Mouse (Mus musculus) intestine, embryonic 14.5 days (tissue): Measurements from ENCODE around the gene Gm37240. TPM values are rescaled to one million over a fixed set of nuclear protein-coding genes. Genes with fewer than 3 reads are reported as not detected.

Experiments
- ATAC-seq: fragments of 200-750 bp; cut with Nextera tagmentation; replicated peaks from 2 replicates; pipeline ENCODE4 v1.8.0; 2017; ENCODE audit warnings: low read depth, moderate number of reproducible peaks, moderate TSS enrichment, moderate library complexity; ENCODE audit not compliant: low FRiP score, low TSS enrichment
- DNase-seq: peaks from one replicate; pipeline ENCODE4 v3.0.0-alpha.2; 2018; ENCODE audit warnings: low spot score
- H3K27ac ChIP-seq: fragments of 300-500 bp; sonication (generic); 2 replicates; pipeline ENCODE4 v1.5.1; 2014; ENCODE audit warnings: low read depth, mild to moderate bottlenecking, control low read depth
- H3K27me3 ChIP-seq: fragments of 300-500 bp; sonication (generic); replicated peaks from 2 replicates; pipeline ENCODE4 v1.6.1; 2014; ENCODE audit warnings: low read length, control low read depth; ENCODE audit not compliant: control insufficient read depth, insufficient read depth
- H3K36me3 ChIP-seq: fragments of 300-500 bp; sonication (generic); 2 replicates; pipeline ENCODE4 v1.6.1; 2014; ENCODE audit warnings: low read length, control low read depth; ENCODE audit not compliant: control insufficient read depth, insufficient read depth
- H3K4me1 ChIP-seq: fragments of 300-500 bp; sonication (generic); replicated peaks from 2 replicates; pipeline ENCODE4 v1.6.1; 2014; ENCODE audit warnings: low read length, control low read depth, mixed read lengths; ENCODE audit not compliant: control insufficient read depth, insufficient read depth
- H3K4me2 ChIP-seq: fragments of 300-500 bp; sonication (generic); 2 replicates; pipeline ENCODE4 v1.6.1; 2014; ENCODE audit warnings: low read length
- H3K4me3 ChIP-seq: fragments of 300-500 bp; sonication (generic); 2 replicates; pipeline ENCODE4 v1.5.1; 2014; ENCODE audit warnings: low read depth, low read length, control low read depth, mixed read lengths
- H3K9ac ChIP-seq: fragments of 300-500 bp; sonication (generic); 2 replicates; pipeline ENCODE4 v1.6.1; 2014; ENCODE audit warnings: mild to moderate bottlenecking, low read length
- H3K9me3 ChIP-seq: fragments of 300-500 bp; sonication (generic); 2 replicates; pipeline ENCODE4 v1.6.1; 2016; ENCODE audit warnings: low read length, control low read depth; ENCODE audit not compliant: control insufficient read depth
- WGBS: fragments of 180-500 bp; shearing (Covaris S2); extraction: QIAGEN DNeasy Blood & Tissue Kit; methylation state at CpG from one replicate; pipeline ENCODE4 v1.1.7; 2014; 5-methylcytosine and 5-hydroxymethylcytosine counted together
- polyA plus RNA-seq: library from polyadenylated mRNA; unstranded; fragments of >200 nt; fragmentation: Nextera tagmentation; extraction: Ambion mirVana; gene quantifications from 2 replicates; pipeline ENCODE4 v1.2.1, GENCODE M21; 2014

Gm37240 gene
- polyA plus RNA-seq, 1 experiment from 2014 or later: 5.3 TPM

DNA sequence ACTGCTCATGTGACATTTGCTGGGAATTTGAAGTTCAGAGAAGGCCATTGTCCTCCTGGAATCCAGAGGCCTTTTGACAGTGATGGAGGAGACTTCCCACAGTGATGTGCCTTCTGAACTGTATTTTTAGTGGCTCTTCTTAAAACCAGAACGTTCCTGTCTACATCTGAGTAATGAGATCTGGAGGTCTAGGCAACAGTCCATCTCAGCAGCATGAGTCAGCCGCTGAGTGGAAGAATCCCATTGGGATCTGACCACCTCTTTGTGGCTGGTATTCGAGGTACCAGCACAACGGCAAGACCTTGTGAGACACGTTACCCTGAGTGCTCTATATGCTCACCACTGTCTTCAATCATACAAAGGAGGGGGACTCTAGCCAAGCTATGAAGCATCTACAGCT, 723.9 kb downstream of the Gm37240 start:
- ATAC-seq (no peak), DNase-seq (no peak)
- no peaks in the 10 kb centered on the region for H3K9me3 ChIP-seq

DNA sequence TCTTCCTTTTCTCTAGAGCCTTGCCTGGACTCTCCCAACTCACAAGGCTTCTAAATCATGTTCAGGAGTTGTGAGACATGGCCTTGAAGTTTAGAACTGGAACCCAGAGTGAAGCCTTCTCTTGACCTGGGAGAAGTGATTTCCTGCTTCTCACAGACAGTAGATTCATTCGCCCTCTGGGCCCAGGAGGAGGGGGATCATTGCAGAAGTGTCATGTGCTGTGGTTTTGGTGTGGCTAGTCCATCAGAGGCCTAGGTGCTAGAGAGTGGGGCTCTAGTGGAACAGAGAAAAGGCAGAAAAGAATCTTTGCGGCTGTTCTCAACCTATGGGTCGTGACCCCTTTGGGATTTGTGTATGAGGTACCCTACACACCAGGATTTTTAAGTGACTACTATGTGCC, 724.9 kb downstream of the Gm37240 start:
- no peak overlapping the region for H3K4me3 ChIP-seq
- no peak overlapping the region for H3K9ac ChIP-seq
- no peak for ATAC-seq
- no peak for DNase-seq
- no peak overlapping the region for H3K4me2 ChIP-seq
- H3K27ac ChIP-seq: no peak overlapping the region
- 0 out of 2 replicates have a peak, but pooled peaks cover 6% of the 10 kb centered on the region for H3K4me1 ChIP-seq
- 85% methylated on average over 3 of the region's 3 CpGs for WGBS
- no peaks in the 10 kb centered on the region for H3K9me3 ChIP-seq
- H3K27me3 ChIP-seq: no peaks in the 10 kb centered on the region
- no peaks in the 10 kb centered on the region for H3K36me3 ChIP-seq

More for the DNA sequence above, 723.9 kb downstream of the Gm37240 start:
- Histone ChIP-seq H3K27me3 (no peaks in the 10 kb centered on the region), H3K36me3 (no peaks in the 10 kb centered on the region), H3K4me2 (no peak overlapping the region), H3K4me3 (no peak overlapping the region), H3K27ac (no peak overlapping the region), H3K4me1 (0 out of 2 replicates have a peak, but pooled peaks cover 6% of the 10 kb centered on the region), H3K9ac (no peak overlapping the region)
- WGBS: 83% methylated on average over 5 of the region's 5 CpGs

DNA sequence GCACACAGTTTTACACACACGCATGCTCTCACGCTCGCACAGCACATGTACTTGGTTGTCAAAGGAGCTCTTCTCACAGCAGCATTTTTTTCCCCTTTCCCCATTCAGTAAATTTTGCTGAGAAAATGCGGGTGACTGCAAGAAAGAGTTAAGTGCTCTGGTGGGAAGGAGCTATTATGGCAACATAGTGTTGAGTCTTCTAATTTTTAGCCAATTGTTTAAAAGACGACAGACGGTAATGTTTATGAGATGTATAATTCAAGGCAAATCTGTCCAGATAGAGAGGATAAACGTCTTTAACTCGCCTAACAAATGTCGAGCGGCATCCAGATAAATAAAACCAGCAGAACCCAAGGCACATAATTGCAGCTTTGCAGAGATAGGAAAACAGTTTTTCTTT, 726.5 kb downstream of the Gm37240 start:
- H3K36me3 ChIP-seq: no peaks in the 10 kb centered on the region
- 0 out of 2 replicates have a peak, but pooled peaks cover 6% of the 10 kb centered on the region for H3K4me1 ChIP-seq
- DNase-seq (no peak), ATAC-seq (no peak)
- H3K4me3 ChIP-seq: no peak overlapping the region
- H3K27ac ChIP-seq: no peak overlapping the region
- H3K9me3 ChIP-seq: no peaks in the 10 kb centered on the region
- WGBS: 45% methylated on average over 10 of the region's 10 CpGs
- H3K27me3 ChIP-seq: no peaks in the 10 kb centered on the region
- no peak overlapping the region for H3K9ac ChIP-seq
- no peak overlapping the region for H3K4me2 ChIP-seq

DNA sequence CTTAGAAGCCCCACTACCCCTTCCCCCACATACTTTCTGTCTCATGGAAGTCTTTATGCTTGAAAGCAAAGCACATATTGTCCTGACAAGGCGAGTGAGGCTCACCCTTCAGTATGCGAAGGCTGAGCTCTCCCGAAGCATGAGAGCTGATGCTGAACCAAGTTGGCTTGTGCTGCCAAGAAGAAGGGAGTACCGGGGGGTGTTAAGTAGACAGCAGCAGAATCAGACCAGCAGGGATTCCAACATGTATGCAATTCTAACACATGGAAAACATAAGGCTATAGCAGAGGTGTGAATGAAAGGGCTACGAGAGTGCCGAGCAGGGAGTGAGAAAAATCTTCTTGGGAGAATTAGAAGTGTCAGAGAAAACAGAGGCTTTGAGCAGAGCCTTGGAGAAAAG, 727.7 kb downstream of the Gm37240 start:
- 74% methylated on average over 6 of the region's 6 CpGs for WGBS
- no peak overlapping the region for H3K4me2 ChIP-seq
- no peak overlapping the region for H3K9ac ChIP-seq
- ATAC-seq: no peak
- no peaks in the 10 kb centered on the region for H3K27me3 ChIP-seq
- no peaks in the 10 kb centered on the region for H3K9me3 ChIP-seq
- no peak overlapping the region for H3K4me3 ChIP-seq
- no peaks in the 10 kb centered on the region for H3K36me3 ChIP-seq
- DNase-seq: no peak
- no peak overlapping the region for H3K27ac ChIP-seq
- H3K4me1 ChIP-seq: 0 out of 2 replicates have a peak, but pooled peaks cover 6% of the 10 kb centered on the region

DNA sequence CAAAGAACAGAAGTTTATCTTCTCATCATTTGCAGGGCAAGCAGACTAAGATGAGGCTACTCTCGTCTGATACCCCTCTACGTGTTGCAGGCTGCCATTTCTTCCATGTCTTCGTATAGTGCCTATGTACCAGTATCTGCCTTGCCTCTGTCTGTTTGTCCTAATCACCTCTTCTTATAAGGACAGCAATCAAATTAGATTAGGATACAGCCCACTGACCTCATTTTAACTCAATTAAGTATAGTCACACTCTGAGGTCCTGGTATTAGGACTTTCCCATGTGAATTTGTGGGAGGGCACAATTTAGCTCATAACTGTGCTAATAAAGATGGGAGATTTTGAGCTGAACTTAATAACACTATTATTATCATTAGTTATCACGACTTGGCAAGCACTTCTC, 738.5 kb downstream of the Gm37240 start:
- DNase-seq (no peak), ATAC-seq (no peak)
- WGBS: 77% methylated on average over 4 of the region's 4 CpGs
- Histone ChIP-seq H3K4me3 (no peak overlapping the region), H3K9me3 (no peaks in the 10 kb centered on the region), H3K4me1 (no peaks in the 10 kb centered on the region), H3K4me2 (no peak overlapping the region), H3K27ac (no peak overlapping the region), H3K36me3 (no peaks in the 10 kb centered on the region), H3K27me3 (no peaks in the 10 kb centered on the region), H3K9ac (no peak overlapping the region)

DNA sequence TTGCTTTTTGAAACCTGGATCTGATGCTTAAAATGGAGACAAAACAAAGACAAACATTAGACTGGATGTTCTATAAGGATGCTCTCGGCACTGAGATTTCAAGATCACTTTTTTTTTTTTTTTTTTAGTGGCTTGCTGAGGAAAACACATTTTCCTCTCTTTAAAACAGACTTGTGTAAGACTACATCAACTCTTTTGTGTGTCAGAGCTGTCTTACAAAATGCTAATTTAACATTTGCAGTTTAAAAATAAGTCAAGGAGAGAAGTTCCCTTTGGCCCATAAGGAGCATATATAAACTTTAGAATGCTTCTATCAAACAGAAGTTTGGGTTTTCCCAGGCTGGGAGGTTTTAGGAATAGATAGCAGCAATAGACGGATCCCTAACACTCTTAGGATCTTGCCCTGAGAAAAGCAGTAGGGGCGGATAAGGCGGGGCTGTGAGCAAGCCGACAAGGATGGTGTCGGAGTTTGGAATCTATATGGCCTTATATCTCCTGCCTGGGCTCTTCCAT, 739.2 kb downstream of the Gm37240 start:
- Histone ChIP-seq H3K4me1 (no peaks in the 10 kb centered on the region), H3K4me3 (no peak overlapping the region), H3K4me2 (no peak overlapping the region), H3K9ac (no peak overlapping the region), H3K9me3 (no peaks in the 10 kb centered on the region), H3K36me3 (no peaks in the 10 kb centered on the region), H3K27ac (no peak overlapping the region), H3K27me3 (no peaks in the 10 kb centered on the region)
- DNase-seq: no peak
- WGBS: 82% methylated on average over 6 of the region's 6 CpGs
- ATAC-seq: no peak

DNA sequence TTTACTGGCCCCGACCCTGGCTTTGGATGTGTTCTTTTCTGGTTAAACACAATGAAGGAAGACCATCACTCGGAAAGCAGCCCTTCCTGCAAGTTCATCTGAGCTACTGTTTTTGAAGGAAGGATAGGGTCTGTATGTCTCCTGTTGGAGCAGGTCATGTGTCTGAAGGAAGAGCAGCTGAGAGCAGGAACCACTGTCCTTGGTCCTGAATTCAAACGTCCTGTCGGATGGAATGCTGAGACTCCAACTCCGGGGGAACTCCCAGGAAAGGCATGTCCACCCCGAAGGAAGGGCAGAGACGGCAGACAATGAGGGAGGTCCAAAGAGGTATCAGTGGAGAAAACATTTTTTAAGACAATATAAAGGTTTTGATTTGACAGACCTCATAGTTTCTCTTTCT, 741.8 kb downstream of the Gm37240 start:
- Histone ChIP-seq H3K9me3 (no peaks in the 10 kb centered on the region), H3K9ac (no peak overlapping the region), H3K36me3 (no peaks in the 10 kb centered on the region), H3K4me2 (no peak overlapping the region), H3K27ac (no peak overlapping the region), H3K27me3 (no peaks in the 10 kb centered on the region), H3K4me1 (no peaks in the 10 kb centered on the region), H3K4me3 (no peak overlapping the region)
- ATAC-seq (no peak), DNase-seq (peak; percentile 70)
- 22% methylated on average over 7 of the region's 7 CpGs for WGBS

DNA sequence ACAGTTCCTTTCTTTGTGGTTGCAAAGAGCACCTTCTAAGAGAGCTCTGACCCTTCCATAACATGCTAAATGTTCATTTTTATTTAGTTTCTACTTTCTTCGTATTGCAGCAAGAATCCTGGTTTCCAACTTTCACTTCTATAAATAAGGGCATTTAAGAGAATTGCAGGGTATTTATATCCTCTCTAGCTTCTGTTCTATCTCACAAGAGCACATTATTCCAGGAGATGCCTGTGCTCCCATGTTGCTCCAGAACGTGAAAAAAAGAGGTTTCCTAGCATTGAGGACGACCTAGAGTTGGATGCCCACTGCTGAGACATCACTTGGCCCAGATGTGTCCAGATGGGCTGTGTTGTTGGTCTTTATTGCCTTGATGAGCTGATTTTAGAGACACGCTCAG, 742.2 kb downstream of the Gm37240 start:
- no peaks in the 10 kb centered on the region for H3K27me3 ChIP-seq
- DNase-seq: no peak
- no peaks in the 10 kb centered on the region for H3K9me3 ChIP-seq
- ATAC-seq: no peak
- 89% methylated on average over 4 of the region's 4 CpGs for WGBS
- no peak overlapping the region for H3K4me3 ChIP-seq
- no peak overlapping the region for H3K9ac ChIP-seq
- no peaks in the 10 kb centered on the region for H3K4me1 ChIP-seq
- H3K4me2 ChIP-seq: no peak overlapping the region
- H3K36me3 ChIP-seq: no peaks in the 10 kb centered on the region
- H3K27ac ChIP-seq: no peak overlapping the region

DNA sequence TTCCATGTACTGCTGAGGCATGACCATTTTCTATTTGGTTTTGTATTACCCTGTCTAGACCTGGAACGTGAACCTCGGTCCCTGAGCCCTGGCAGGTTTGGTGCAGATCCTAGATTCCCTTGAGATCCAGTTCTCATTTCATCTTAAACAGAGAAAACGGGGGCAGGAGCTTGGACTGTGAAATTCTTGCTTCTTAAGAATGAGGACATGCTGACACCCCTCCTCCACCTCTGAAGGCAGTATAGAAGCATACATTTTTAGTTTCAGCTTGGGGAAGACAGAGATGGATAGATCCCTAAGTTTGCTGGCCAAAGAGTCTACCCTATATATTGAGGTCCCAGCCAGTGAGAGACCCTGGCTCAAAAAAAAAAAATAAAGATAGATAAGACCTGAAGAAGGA, 742.9 kb downstream of the Gm37240 start:
- H3K27ac ChIP-seq: no peak overlapping the region
- no peak overlapping the region for H3K4me2 ChIP-seq
- no peaks in the 10 kb centered on the region for H3K4me1 ChIP-seq
- no peak for DNase-seq
- no peak overlapping the region for H3K9ac ChIP-seq
- no peak overlapping the region for H3K4me3 ChIP-seq
- no peak for ATAC-seq
- 83% methylated on average over 3 of the region's 3 CpGs for WGBS
- no peaks in the 10 kb centered on the region for H3K36me3 ChIP-seq
- no peaks in the 10 kb centered on the region for H3K27me3 ChIP-seq
- no peaks in the 10 kb centered on the region for H3K9me3 ChIP-seq
